Mouse (Mus musculus): Measurements from ENCODE around the gene Lelp1.

Lelp1 gene

DNA sequence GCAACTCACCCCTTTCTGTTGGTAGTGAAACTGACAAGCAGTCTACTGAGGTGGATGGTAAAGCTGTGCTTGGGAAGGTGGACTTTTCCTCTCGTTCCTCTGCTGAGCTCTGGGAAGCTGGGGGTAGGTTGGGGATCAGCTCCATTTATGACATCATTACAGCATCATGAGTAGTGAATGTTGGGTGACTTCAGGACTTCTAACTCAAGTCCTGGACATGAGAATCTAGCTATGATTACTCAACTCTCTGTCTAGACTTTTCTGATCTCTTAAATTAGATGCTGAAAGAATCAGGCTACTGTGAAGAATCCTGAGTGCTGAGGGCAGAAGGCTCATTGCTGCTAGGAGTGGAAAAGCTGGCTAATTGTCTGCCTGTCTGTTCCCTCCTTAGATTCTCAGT, at the start of gene Lelp1:
Gene Lelp1, minus strand, starts transcription at position 101 of the 400 bp plus-strand sequence.
- no peak for DNase-seq (ENCODE audit: low read depth, low spot score)

DNA sequence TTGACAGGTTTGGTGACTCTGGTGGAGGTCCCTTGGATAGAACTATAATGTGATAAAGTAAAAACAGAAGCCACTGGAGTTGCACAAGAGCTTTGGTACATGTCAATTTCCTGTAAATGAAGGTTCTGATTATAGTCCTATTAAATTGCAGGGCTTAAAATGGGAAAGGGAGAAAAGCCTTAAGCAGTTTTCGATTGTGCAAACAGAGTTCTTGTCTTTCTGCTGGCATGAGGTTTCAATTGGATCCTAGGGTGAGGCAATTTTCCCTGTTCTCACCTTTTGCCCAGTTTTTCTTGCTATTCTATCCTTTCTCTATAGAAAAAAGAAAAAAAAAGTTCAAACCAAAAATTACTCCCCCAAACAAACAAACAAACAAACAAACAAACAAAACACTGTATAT, 34.3 kb upstream of the Lelp1 start:
- DNase-seq (ENCODE audit: low read depth, low spot score), result no peak

DNA sequence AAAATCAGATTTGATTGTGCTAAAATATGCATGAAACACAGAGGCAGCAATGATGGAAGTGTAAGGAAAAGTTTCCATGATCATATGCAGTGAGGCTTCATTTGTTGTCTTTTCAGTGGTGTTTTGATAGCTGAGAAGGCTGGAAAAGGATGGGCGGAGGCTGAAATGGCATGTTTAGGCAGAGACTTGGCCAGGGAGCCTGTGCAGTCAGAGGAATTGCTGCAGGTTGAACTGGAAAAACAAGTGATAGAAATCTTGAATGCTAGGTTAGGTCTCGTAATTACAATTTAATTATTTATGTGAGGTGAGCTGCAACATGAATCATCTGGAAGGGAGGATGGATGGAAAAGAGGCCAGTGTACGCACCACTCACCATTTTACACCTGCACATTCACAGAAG, 27.3 kb upstream of the Lelp1 start:
- peak; percentile 16 for DNase-seq (ENCODE audit: low read depth, low spot score)

- peak; percentile 62 for DNase-seq (ENCODE audit: low read depth, low spot score)
Measured at GRCm38 (mm10) chr3:92153322-92153721, 10.8 kb upstream of the Lelp1 start.

GRCm38 (mm10) chr3:92150631-92151277, 8.2 kb upstream of the Lelp1 start:
- DNase-seq (ENCODE audit: low read depth, low spot score), result peak; percentile 59

- DNase-seq (ENCODE audit: low read depth, low spot score), result no peak
Measured at GRCm38 (mm10) chr3:92147913-92148312, 5.4 kb upstream of the Lelp1 start.

- no peak for DNase-seq (ENCODE audit: low read depth, low spot score)
Measured at GRCm38 (mm10) chr3:92147420-92147819, 4.9 kb upstream of the Lelp1 start.

DNA sequence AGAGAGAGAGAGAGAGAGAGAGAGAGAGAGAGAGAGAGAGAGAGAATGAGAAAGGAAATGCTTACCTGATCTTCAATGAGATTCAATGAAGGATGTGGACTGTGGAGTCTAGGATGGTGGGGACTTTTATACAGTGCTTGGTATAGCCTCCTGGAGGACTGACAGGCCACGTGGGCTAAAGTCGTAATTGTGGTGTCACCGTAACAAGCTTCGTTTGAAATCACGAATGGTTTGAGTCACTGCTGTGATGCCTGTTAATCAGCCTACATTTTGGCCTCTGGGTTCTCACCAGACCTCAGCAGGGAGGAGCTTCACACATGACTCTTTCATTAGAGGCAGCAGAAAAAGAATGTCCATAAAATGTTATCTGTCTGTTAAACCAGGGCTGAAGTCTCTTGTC, 18.7 kb downstream of the Lelp1 start, which contains the start of gene Prr9:
Gene Prr9, minus strand, starts transcription at position 101 of the 400 bp plus-strand sequence.
- DNase-seq (ENCODE audit: low read depth, low spot score), result no peak

GRCm38 (mm10) chr3:92120902-92121301, 21.6 kb downstream of the Lelp1 start:
- DNase-seq (ENCODE audit: low read depth, low spot score), result no peak

GRCm38 (mm10) chr3:92117930-92118329, 24.6 kb downstream of the Lelp1 start:
- peak; percentile 20 for DNase-seq (ENCODE audit: low read depth, low spot score)

DNA sequence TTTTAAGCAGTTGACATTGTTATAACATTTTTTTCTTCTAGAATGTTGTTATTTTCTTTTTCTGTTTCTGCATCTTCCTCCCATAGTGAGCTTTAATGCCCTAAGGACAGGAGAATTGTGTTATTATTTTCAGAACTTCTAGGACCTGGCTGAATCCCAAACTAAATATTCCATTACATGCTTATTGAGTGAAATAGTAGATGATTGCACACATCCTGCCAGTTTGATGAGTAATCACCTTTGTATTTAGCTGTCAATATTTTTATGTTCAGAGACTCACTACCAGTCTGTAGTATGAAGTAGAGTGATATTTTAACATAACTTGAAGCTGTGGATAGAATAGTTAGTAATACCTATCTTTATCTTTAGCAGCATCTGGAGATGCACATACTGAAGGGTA, 31.0 kb downstream of the Lelp1 start:
- DNase-seq (ENCODE audit: low read depth, low spot score), result no peak

GRCm38 (mm10) chr3:92110790-92111189, 31.8 kb downstream of the Lelp1 start:
- DNase-seq (ENCODE audit: low read depth, low spot score), result no peak

- peak; percentile 23 for DNase-seq (ENCODE audit: low read depth, low spot score)
Measured at GRCm38 (mm10) chr3:92106582-92106981, 36.0 kb downstream of the Lelp1 start.

All from forelimb bud, embryonic 11.5 days (tissue).